Mouse (Mus musculus): ENCODE results near the gene Ttyh3.

The Ttyh3 gene

GRCm38 (mm10) chr5:140652587-140652986, 3.8 kb upstream of the Ttyh3 start:
- no peak for DNase-seq (ENCODE audit: low read depth, low spot score)

- DNase-seq (ENCODE audit: low read depth, low spot score): no peak
Measured at GRCm38 (mm10) chr5:140651231-140651630, 2.4 kb upstream of the Ttyh3 start.

GRCm38 (mm10) chr5:140649881-140650414, 1.1 kb upstream of the Ttyh3 start:
- no peak for DNase-seq (ENCODE audit: low read depth, low spot score)

GRCm38 (mm10) chr5:140649101-140649667, 353 bp upstream of the Ttyh3 start:
- DNase-seq (ENCODE audit: low read depth, low spot score): peak; percentile 98

- DNase-seq (ENCODE audit: low read depth, low spot score): peak; percentile 68
Measured at GRCm38 (mm10) chr5:140647821-140648518, 861 bp downstream of the Ttyh3 start.

GRCm38 (mm10) chr5:140647031-140647760, 1.6 kb downstream of the Ttyh3 start:
- DNase-seq (ENCODE audit: low read depth, low spot score): peak; percentile 62

- DNase-seq (ENCODE audit: low read depth, low spot score): no peak
Measured at GRCm38 (mm10) chr5:140646171-140646570, 2.7 kb downstream of the Ttyh3 start.

GRCm38 (mm10) chr5:140645454-140645853, 3.4 kb downstream of the Ttyh3 start:
- no peak for DNase-seq (ENCODE audit: low read depth, low spot score)

- no peak for DNase-seq (ENCODE audit: low read depth, low spot score)
Measured at GRCm38 (mm10) chr5:140644702-140645201, 4.1 kb downstream of the Ttyh3 start.

GRCm38 (mm10) chr5:140644263-140644662, 4.6 kb downstream of the Ttyh3 start:
- peak; percentile 40 for DNase-seq (ENCODE audit: low read depth, low spot score)

- DNase-seq (ENCODE audit: low read depth, low spot score): no peak
Measured at GRCm38 (mm10) chr5:140642076-140642475, 6.8 kb downstream of the Ttyh3 start.

- peak; percentile 99 for DNase-seq (ENCODE audit: low read depth, low spot score)
Measured at GRCm38 (mm10) chr5:140641254-140641928, 7.4 kb downstream of the Ttyh3 start.

- peak; percentile 65 for DNase-seq (ENCODE audit: low read depth, low spot score)
Measured at GRCm38 (mm10) chr5:140640812-140641211, 8.0 kb downstream of the Ttyh3 start.

- peak; percentile 73 for DNase-seq (ENCODE audit: low read depth, low spot score)
Measured at GRCm38 (mm10) chr5:140639871-140640270, 9.0 kb downstream of the Ttyh3 start.

- DNase-seq (ENCODE audit: low read depth, low spot score): no peak
Measured at GRCm38 (mm10) chr5:140639312-140639711, 9.5 kb downstream of the Ttyh3 start.

- no peak for DNase-seq (ENCODE audit: low read depth, low spot score)
Measured at GRCm38 (mm10) chr5:140638484-140638883, 10.3 kb downstream of the Ttyh3 start.

- DNase-seq (ENCODE audit: low read depth, low spot score): no peak
Measured at GRCm38 (mm10) chr5:140637989-140638388, 10.8 kb downstream of the Ttyh3 start.

GRCm38 (mm10) chr5:140637058-140637410, 11.8 kb downstream of the Ttyh3 start:
- DNase-seq (ENCODE audit: low read depth, low spot score): no peak

- no peak for DNase-seq (ENCODE audit: low read depth, low spot score)
Measured at GRCm38 (mm10) chr5:140636316-140637057, 12.3 kb downstream of the Ttyh3 start.

GRCm38 (mm10) chr5:140634798-140635722, 13.8 kb downstream of the Ttyh3 start:
- DNase-seq (ENCODE audit: low read depth, low spot score): no peak
